ENCODE assay signal across 8 mouse cellular contexts in the genomic region with DNA sequence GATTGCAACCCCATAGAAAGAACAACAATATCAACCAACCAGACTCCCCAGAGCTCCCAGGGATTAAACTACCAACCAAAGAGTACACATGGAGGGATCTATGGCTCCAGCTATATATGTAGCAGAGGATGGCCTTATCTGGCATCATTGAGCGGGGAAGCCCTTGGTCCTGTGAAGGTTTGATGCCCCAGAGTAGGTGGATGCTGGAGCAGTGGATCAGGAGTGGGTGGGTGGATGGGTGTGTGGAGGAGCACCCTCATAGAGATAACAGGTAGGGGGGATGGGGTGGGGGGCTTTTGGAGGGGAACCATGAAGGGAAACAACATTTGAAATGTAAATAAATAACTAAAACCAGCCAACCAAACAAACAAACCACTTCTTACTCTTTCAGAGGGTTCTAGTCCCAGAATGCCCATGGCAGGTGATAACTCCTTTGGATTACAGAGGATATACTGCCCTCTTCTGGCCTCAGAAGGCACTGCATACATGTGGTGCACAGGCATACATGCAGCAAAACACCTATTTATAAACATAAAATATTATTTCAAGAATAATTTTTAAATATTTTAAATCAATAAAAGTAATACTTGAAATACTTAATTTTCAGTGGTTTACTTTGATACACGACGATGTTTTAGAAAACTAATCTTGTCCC.
DNase-seq lines count a peak whose midpoint lies in the region; ATAC-seq lines count a peak whose summit lies in the region.

No protein-coding gene starts in this region.

- no peaks in the 10 kb centered on the region for H3K27me3 ChIP-seq in heart, embryonic 12.5 days (replicated peaks)
- no peaks in the 10 kb centered on the region for H3K27me3 ChIP-seq in neural tube, embryonic 12.5 days (replicated peaks)

- H3K4me2 ChIP-seq in heart, embryonic 12.5 days: no peak overlapping the region
- H3K4me2 ChIP-seq in neural tube, embryonic 12.5 days (replicated peaks): no peak overlapping the region

- DNase-seq in heart, postnatal 14 days: peak; percentile 8 to 37
- peak; percentile 18 for DNase-seq in thymus, postnatal 14 days
- no peak for DNase-seq in thymus, postnatal 0 days (ENCODE audit: low spot score)
- peak; percentile 65 for DNase-seq in embryo, embryonic 10 days (ENCODE audit: low spot score)
- DNase-seq in kidney, postnatal 14 days: peak; percentile 6

- no peak overlapping the region for H3K27ac ChIP-seq in heart, embryonic 12.5 days (ENCODE audit: poor library complexity, severe bottlenecking)
- H3K27ac ChIP-seq in neural tube, embryonic 12.5 days: no peak overlapping the region

- no peaks in the 10 kb centered on the region for H3K36me3 ChIP-seq in heart, embryonic 12.5 days
- H3K36me3 ChIP-seq in neural tube, embryonic 12.5 days: no peaks in the 10 kb centered on the region

- 41% methylated on average over 3 of the region's 3 CpGs for WGBS in heart, embryonic 12.5 days
- WGBS in neural tube, embryonic 12.5 days: 60% methylated on average over 3 of the region's 3 CpGs

- no peak overlapping the region for H3K9ac ChIP-seq in heart, embryonic 12.5 days
- H3K9ac ChIP-seq in neural tube, embryonic 12.5 days: no peak overlapping the region

- ATAC-seq in heart, embryonic 12.5 days (ENCODE audit: insufficient number of reproducible peaks, low FRiP score): no peak
- peak; percentile 84 for ATAC-seq in neural tube, embryonic 12.5 days (ENCODE audit: low FRiP score, low read depth)
- ATAC-seq in erythroblast, adult 5-6 weeks (replicated peaks; ENCODE audit: low FRiP score, poor library complexity, severe bottlenecking): no peak

- intact Hi-C loops in heart, postnatal 14 days (cut with DNase I): loop anchor here (5.0 to 10.0 kb wide), 2 partner anchors 572 to 595 kb away; no protein-coding TSS in a partner anchor

- no peak overlapping the region for H3K4me3 ChIP-seq in heart, embryonic 12.5 days
- H3K4me3 ChIP-seq in neural tube, embryonic 12.5 days: no peak overlapping the region

- H3K9me3 ChIP-seq in heart, embryonic 12.5 days (replicated peaks): no peaks in the 10 kb centered on the region
- no peaks in the 10 kb centered on the region for H3K9me3 ChIP-seq in neural tube, embryonic 12.5 days

- H3K4me1 ChIP-seq in heart, embryonic 12.5 days (replicated peaks): no peaks in the 10 kb centered on the region
- H3K4me1 ChIP-seq in neural tube, embryonic 12.5 days: no peaks in the 10 kb centered on the region
